Mouse (Mus musculus) layer of hippocampus, adult 9-11 months (tissue): ENCODE results near the gene Uqcr11.
A peak's percentile ranks its signal among the peaks of the same experiment; 100 is the strongest.

ENCODE experiments used
- DNase-seq: peaks from one replicate; pipeline ENCODE4 v3.0.0; 2022

Gene Uqcr11

GRCm38 (mm10) chr10:80430375-80430980, 23.8 kb upstream of the Uqcr11 start:
- no peak for DNase-seq

GRCm38 (mm10) chr10:80429800-80430199, 23.2 kb upstream of the Uqcr11 start:
- no peak for DNase-seq

- DNase-seq: no peak
These were observed 18.4 kb upstream of the Uqcr11 start for GRCm38 (mm10) chr10:80425041-80425440.

- DNase-seq: no peak
These were observed 16.9 kb upstream of the Uqcr11 start for GRCm38 (mm10) chr10:80423562-80423961.

GRCm38 (mm10) chr10:80421651-80422472, 15.2 kb upstream of the Uqcr11 start:
- no peak for DNase-seq

- no peak for DNase-seq
These were observed 14.6 kb upstream of the Uqcr11 start for GRCm38 (mm10) chr10:80421208-80421607.

- DNase-seq: no peak
These were observed 14.1 kb upstream of the Uqcr11 start for GRCm38 (mm10) chr10:80420729-80421128.

- no peak for DNase-seq
These were observed 12.8 kb upstream of the Uqcr11 start for GRCm38 (mm10) chr10:80419419-80419818.

GRCm38 (mm10) chr10:80418311-80418710, 11.7 kb upstream of the Uqcr11 start:
- DNase-seq: peak; percentile 24

GRCm38 (mm10) chr10:80417841-80418240, 11.2 kb upstream of the Uqcr11 start:
- DNase-seq: no peak

- no peak for DNase-seq
These were observed 10.7 kb upstream of the Uqcr11 start for GRCm38 (mm10) chr10:80417371-80417770.

- no peak for DNase-seq
These were observed 8.9 kb upstream of the Uqcr11 start for GRCm38 (mm10) chr10:80415566-80415965.

GRCm38 (mm10) chr10:80412656-80413541, 6.3 kb upstream of the Uqcr11 start:
- DNase-seq: peak; percentile 83

GRCm38 (mm10) chr10:80407924-80408323, 1.3 kb upstream of the Uqcr11 start:
- no peak for DNase-seq

- DNase-seq: no peak
These were observed 1.0 kb downstream of the Uqcr11 start for GRCm38 (mm10) chr10:80405481-80406173.

- no peak for DNase-seq
These were observed 3.5 kb downstream of the Uqcr11 start for GRCm38 (mm10) chr10:80403044-80403692.

- DNase-seq: no peak
These were observed 5.9 kb downstream of the Uqcr11 start for GRCm38 (mm10) chr10:80400704-80401161.

GRCm38 (mm10) chr10:80399973-80400703, 6.5 kb downstream of the Uqcr11 start:
- DNase-seq: no peak

- DNase-seq: peak; percentile 100
These were observed 7.2 kb downstream of the Uqcr11 start, which contains the start of gene Mbd3 for GRCm38 (mm10) chr10:80399191-80399972. TSS of gene Mbd3 (minus strand) at chr10:80399550.

GRCm38 (mm10) chr10:80398719-80399190, 7.9 kb downstream of the Uqcr11 start:
- peak; percentile 98 for DNase-seq
